Mouse (Mus musculus): ENCODE results near the gene Fkbp5. TPM values are rescaled to one million over a fixed set of nuclear protein-coding genes. Genes with fewer than 3 reads are reported as not detected.
"Not testable (repeated sequence)": the region's sequence is repeated elsewhere in the genome, so short reads cannot be mapped to it uniquely, and the experiment has no call there.

Gene Fkbp5
- polyA plus RNA-seq, 1 experiment from 2014 or later = 16.2 TPM

DNA sequence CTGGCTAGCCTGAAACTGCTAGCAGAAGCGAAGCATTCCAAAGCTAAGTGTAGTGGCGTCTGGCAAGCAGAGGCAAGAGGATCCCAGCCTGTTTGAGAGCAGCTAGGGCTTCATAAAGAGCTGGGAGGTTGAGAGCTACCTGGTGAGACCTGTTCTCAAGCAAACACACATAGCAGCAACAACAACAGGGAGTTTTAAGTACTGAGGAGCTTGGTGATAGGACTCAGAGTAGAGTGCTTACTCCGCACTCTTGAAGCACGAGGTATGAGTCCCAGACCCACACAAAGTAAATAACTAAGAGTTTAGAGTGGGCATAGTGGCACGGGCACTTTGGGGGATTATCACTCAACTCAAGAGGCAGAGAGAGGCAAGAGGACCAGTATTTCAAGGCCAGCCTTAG lies 96.3 kb downstream of the Fkbp5 start:
- no peaks in the 10 kb centered on the region for H3K9me3 ChIP-seq (replicated peaks; ENCODE audit: low read length)
- ATAC-seq (replicated peaks; ENCODE audit: low FRiP score, low read depth) (no peak), DNase-seq (ENCODE audit: low spot score) (no peak)
- 0 out of 2 replicates have a peak, but pooled peaks cover 7% of the 10 kb centered on the region for H3K4me1 ChIP-seq (replicated peaks; ENCODE audit: insufficient read depth, low read length)
- no peak for TF ChIP-seq CTCF (IDR thresholded peaks at IDR 0.05; ENCODE audit: low read depth)
- WGBS = 65% methylated on average over 5 of the region's 5 CpGs
- no peak overlapping the region for H3K4me2 ChIP-seq (ENCODE audit: low read length)
- no peak overlapping the region for H3K4me3 ChIP-seq (replicated peaks; ENCODE audit: low read depth, low read length)
- no peaks in the 10 kb centered on the region for H3K36me3 ChIP-seq (ENCODE audit: insufficient read depth, low read length)
- no peaks in the 10 kb centered on the region for H3K27me3 ChIP-seq (ENCODE audit: insufficient read depth, low read length)
- H3K27ac ChIP-seq = peak overlapping the region; percentile 70
- H3K9ac ChIP-seq (ENCODE audit: low read depth, low read length) = no peak overlapping the region

DNA sequence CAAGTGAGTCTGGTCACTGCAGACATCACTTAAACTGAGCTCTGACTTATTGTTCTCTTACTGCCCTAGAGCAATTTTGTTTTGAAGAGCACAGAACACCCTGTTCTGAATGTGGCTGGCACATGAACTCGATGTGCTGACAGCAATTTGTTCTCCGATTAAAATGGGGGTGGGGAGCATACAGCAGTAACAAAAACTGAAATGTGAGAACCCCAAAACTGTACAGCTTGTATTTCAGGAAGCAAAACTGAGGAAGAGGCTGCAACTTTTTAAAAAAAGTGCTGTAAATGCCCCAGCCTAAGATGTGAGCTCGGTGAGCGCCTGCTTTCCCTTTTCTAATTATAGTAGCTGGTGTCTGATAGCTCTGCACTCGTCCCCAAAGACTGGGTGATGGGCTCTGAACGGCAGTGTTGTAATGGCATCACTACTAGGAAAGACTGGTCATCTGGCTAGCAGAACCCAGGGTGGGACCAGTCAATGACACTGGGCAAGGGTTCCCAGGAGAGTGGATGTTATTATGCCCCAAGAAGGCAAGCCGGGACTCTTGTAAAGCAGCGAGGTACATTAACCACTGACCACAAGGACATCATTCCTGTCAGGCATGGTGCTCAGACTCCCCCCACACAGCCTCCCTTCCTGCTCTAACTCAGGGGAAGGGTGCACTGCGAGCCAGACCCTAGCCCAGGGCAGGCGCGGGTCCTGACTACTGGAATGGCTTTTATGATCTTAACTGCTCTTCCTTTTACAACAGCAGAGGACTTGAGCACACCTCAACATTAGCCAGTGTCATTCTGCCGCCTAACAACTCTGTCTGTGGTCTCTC lies 96.9 kb downstream of the Fkbp5 start:
- Histone ChIP-seq H3K4me2 (ENCODE audit: low read length) (no peak overlapping the region), H3K4me1 (replicated peaks; ENCODE audit: insufficient read depth, low read length) (peaks cover 7% of the 10 kb centered on the region; the same call in 1 of the 2 replicates), H3K9ac (ENCODE audit: low read depth, low read length) (no peak overlapping the region), H3K27me3 (ENCODE audit: insufficient read depth, low read length) (no peaks in the 10 kb centered on the region), H3K27ac (peak overlapping the region; percentile 70), H3K9me3 (replicated peaks; ENCODE audit: low read length) (no peaks in the 10 kb centered on the region), H3K4me3 (replicated peaks; ENCODE audit: low read depth, low read length) (no peak overlapping the region), H3K36me3 (ENCODE audit: insufficient read depth, low read length) (no peaks in the 10 kb centered on the region)
- 23% methylated on average over 12 of the region's 12 CpGs for WGBS
- peak; percentile 35 for DNase-seq (ENCODE audit: low spot score)
- no peak for ATAC-seq (replicated peaks; ENCODE audit: low FRiP score, low read depth)
- TF ChIP-seq CTCF (IDR thresholded peaks at IDR 0.05; ENCODE audit: low read depth) = no peak

DNA sequence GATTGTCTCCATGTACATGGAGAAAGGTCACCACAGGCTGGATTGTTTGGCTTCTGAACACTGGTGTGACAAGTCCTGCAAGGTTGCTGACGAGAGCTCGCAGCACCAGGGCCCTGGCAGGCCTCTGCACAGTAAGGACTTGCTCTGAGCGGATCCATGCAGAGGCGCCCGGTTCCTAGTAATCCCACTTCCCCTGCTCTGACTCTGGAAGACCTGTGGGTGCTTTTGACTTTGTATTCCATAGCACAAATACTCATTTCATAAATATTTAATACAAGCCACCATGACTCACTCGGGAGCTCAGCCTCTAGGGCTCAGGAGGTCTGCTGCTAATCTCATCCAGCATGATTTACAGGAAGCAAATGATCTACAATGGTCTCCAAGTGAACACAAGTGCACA lies 97.7 kb downstream of the Fkbp5 start:
- TF ChIP-seq CTCF (IDR thresholded peaks at IDR 0.05; ENCODE audit: low read depth) = no peak
- H3K27me3 ChIP-seq (ENCODE audit: insufficient read depth, low read length) = no peaks in the 10 kb centered on the region
- peaks cover 7% of the 10 kb centered on the region; the same call in 1 of the 2 replicates for H3K4me1 ChIP-seq (replicated peaks; ENCODE audit: insufficient read depth, low read length)
- H3K4me3 ChIP-seq (replicated peaks; ENCODE audit: low read depth, low read length) = no peak overlapping the region
- ATAC-seq (replicated peaks; ENCODE audit: low FRiP score, low read depth) (no peak; the same call in 1 of the 2 replicates), DNase-seq (ENCODE audit: low spot score) (no peak)
- peak overlapping the region; percentile 70; the same call in 1 of the 2 replicates for H3K27ac ChIP-seq
- 72% methylated on average over 6 of the region's 6 CpGs for WGBS
- no peaks in the 10 kb centered on the region for H3K36me3 ChIP-seq (ENCODE audit: insufficient read depth, low read length)
- no peaks in the 10 kb centered on the region for H3K9me3 ChIP-seq (replicated peaks; ENCODE audit: low read length)
- no peak overlapping the region for H3K4me2 ChIP-seq (ENCODE audit: low read length)
- no peak overlapping the region for H3K9ac ChIP-seq (ENCODE audit: low read depth, low read length)

DNA sequence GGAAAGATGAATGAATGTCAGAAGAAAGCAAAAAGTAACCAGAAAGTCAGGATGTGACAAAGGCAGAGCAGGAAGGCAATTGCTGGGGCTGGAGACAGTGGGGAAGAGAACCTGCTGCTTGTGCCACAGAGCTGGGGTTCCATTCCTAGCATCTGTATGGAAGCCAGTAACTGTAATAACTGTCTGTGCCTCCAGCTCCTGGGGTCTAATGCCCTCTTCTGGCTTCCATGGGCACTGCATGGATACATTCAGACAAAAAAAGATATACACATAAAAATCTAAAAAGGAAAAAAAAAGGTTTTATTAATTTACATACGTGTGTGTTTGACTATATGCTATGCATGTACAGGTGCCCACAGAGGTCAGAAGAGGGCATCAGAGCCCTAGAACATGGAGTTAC lies 98.4 kb downstream of the Fkbp5 start:
- ATAC-seq (replicated peaks; ENCODE audit: low FRiP score, low read depth) (no peak), DNase-seq (ENCODE audit: low spot score) (peak; percentile 44)
- 81% methylated on average over 1 of the region's 1 CpGs for WGBS
- no peak overlapping the region for H3K9ac ChIP-seq (ENCODE audit: low read depth, low read length)
- H3K36me3 ChIP-seq (ENCODE audit: insufficient read depth, low read length) = no peaks in the 10 kb centered on the region
- no peak overlapping the region for H3K4me2 ChIP-seq (ENCODE audit: low read length)
- H3K4me3 ChIP-seq (replicated peaks; ENCODE audit: low read depth, low read length) = no peak overlapping the region
- peaks cover 7% of the 10 kb centered on the region; the same call in 1 of the 2 replicates for H3K4me1 ChIP-seq (replicated peaks; ENCODE audit: insufficient read depth, low read length)
- H3K27ac ChIP-seq = 0 out of 2 replicates have a peak overlapping the region, but pooled peaks have one; percentile 70
- H3K9me3 ChIP-seq (replicated peaks; ENCODE audit: low read length) = no peaks in the 10 kb centered on the region
- no peaks in the 10 kb centered on the region for H3K27me3 ChIP-seq (ENCODE audit: insufficient read depth, low read length)
- peak; percentile 75 for TF ChIP-seq CTCF (IDR thresholded peaks at IDR 0.05; ENCODE audit: low read depth)

DNA sequence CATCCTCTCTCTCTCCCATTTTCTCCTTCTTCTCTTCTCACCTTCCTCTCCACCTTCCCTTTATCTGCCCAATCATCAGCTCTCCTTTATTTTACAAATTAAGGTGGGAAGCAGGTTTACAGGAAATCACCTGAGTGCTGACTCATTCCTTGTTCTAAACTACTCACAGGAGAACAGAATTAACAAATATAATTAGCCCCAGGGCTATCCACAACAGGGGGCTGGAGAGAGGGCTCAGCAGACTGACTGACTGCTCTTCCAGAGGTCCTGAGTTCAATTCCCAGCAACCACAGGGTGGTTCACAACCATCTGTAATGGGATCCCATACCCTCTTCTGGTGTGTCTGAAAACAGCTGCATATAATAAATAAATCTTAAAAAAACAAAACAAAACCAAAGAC lies 98.8 kb downstream of the Fkbp5 start:
- H3K27ac ChIP-seq; H3K9ac ChIP-seq (ENCODE audit: low read depth, low read length); H3K4me3 ChIP-seq (replicated peaks; ENCODE audit: low read depth, low read length); H3K9me3 ChIP-seq (replicated peaks; ENCODE audit: low read length); H3K4me1 ChIP-seq (replicated peaks; ENCODE audit: insufficient read depth, low read length); H3K36me3 ChIP-seq (ENCODE audit: insufficient read depth, low read length); DNase-seq (ENCODE audit: low spot score); H3K27me3 ChIP-seq (ENCODE audit: insufficient read depth, low read length); ATAC-seq (replicated peaks; ENCODE audit: low FRiP score, low read depth); H3K4me2 ChIP-seq (ENCODE audit: low read length): not testable (repeated sequence)

DNA sequence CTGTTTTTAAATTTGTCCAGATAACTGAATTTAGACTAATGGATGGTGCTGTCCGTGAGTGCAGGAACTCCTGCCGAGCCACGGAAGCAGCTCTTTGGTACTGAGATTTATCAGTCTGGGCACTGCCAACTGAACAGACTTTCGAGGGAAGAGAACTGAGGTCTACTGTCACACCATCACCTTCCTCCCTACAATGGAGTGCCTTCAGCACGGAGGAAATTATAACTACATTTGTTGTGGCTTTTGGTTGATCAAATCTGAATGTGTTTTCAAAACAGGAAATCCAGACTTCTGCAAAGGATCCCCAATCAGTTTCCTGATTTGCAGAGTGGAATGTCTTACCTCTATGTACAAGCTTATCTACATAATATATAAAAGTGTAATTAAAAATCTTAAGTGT lies 99.6 kb downstream of the Fkbp5 start:
- Histone ChIP-seq H3K27ac (no peak overlapping the region), H3K4me3 (replicated peaks; ENCODE audit: low read depth, low read length) (no peak overlapping the region), H3K27me3 (ENCODE audit: insufficient read depth, low read length) (no peaks in the 10 kb centered on the region), H3K9ac (ENCODE audit: low read depth, low read length) (no peak overlapping the region), H3K9me3 (replicated peaks; ENCODE audit: low read length) (no peaks in the 10 kb centered on the region), H3K36me3 (ENCODE audit: insufficient read depth, low read length) (no peaks in the 10 kb centered on the region), H3K4me1 (replicated peaks; ENCODE audit: insufficient read depth, low read length) (peaks cover 7% of the 10 kb centered on the region; the same call in 1 of the 2 replicates), H3K4me2 (ENCODE audit: low read length) (no peak overlapping the region)
- no peak for ATAC-seq (replicated peaks; ENCODE audit: low FRiP score, low read depth)
- DNase-seq (ENCODE audit: low spot score) = no peak
- 86% methylated on average over 5 of the region's 5 CpGs for WGBS
- no peak for TF ChIP-seq CTCF (IDR thresholded peaks at IDR 0.05; ENCODE audit: low read depth)

Measured in kidney, postnatal 0 days (tissue).